Mouse (Mus musculus): Measurements from ENCODE around the gene Olfr59.

The Olfr59 gene

DNA sequence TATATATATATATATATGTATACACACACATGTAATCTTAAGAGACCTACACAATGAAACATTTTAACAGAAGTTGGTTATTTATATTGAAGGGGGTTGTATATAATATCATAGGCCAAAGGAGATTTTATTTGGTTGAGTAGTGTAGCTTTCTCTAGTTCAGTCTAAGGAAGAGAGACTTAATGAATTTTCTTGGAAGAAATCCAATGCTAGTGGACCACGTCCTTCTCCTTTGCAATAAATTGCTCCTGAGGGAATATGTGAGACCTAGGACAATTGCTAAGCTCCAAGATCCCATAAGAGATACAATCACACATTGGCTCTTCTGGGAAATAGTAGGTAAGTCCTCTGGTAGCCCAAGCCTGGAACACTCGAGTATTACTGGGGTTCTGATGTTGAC, at the start of gene Olfr59:
Gene Olfr59 (plus strand): TSS at position 301 of the 400 bp plus-strand sequence.
- no peak for DNase-seq

GRCm38 (mm10) chr11:74241201-74241600, 42.3 kb upstream of the Olfr59 start:
- DNase-seq, result no peak

DNA sequence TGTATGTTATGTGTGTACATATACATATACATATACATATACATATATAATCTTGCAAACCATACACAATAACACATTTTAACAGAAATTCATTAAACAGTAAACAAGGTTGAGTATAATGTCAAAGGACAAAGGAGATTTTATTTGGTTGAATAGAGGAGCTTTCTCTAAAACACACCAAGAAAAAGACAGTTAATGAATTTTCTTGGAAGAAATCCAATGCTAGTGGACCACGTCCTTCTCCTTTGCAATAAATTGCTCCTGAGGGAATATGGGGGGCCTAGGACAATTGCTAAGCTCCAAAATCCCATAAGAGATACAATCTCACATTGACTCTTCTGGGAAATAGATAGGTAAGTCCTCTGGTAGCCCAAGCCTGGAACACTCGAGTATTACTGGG, 24.0 kb upstream of the Olfr59 start, which contains the start of gene Olfr406:
Gene Olfr406 (plus strand): TSS at position 301 of the 400 bp plus-strand sequence.
- DNase-seq, result no peak

DNA sequence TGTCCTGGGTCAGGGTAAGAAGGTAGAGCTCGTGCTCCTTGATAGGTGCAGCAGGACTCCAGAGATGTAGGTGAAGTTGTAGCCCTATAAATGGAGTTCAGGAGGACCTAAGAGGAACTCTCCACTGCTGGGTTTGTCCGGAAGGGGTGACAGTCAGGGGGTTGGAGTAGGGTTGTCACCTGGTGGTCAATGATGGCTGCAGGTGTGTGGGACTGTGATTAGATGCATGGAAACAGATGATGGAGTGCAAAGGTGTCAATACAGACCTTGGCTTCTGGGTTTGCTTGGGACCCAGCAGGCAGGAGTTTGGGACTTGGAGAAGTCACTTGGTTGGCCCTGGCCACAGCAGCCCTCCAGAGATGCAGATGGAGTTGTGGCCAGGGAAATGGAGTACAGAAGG, 3.7 kb downstream of the Olfr59 start:
- DNase-seq, result no peak

GRCm38 (mm10) chr11:74326044-74326443, 42.5 kb downstream of the Olfr59 start:
- no peak for DNase-seq

GRCm38 (mm10) chr11:74328781-74329180, 45.2 kb downstream of the Olfr59 start:
- no peak for DNase-seq

DNA sequence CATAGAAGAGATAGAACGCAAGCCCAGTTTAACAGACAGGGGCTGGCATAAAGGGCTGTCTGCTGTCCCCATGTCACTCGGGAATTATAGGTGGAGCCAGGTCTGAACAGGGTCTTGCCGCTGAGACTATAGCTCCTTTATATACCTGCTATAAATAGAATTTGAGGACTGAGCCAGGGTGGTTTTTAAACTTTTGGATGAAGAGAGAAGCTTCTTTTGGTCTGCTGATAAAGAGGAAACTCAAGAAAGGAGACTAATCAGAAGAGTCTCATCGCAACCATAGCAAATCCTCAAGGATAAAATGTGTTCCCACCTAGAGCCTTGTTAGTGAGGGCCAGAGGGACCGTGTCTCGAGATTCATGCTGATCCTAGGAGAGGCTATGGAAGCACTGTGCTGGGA, 54.4 kb downstream of the Olfr59 start, which contains the start of gene Olfr410:
Gene Olfr410 (minus strand): TSS at position 101 of the 400 bp plus-strand sequence.
- no peak for DNase-seq
